ENCODE assay signal across 23 mouse cellular contexts in the genomic region with DNA sequence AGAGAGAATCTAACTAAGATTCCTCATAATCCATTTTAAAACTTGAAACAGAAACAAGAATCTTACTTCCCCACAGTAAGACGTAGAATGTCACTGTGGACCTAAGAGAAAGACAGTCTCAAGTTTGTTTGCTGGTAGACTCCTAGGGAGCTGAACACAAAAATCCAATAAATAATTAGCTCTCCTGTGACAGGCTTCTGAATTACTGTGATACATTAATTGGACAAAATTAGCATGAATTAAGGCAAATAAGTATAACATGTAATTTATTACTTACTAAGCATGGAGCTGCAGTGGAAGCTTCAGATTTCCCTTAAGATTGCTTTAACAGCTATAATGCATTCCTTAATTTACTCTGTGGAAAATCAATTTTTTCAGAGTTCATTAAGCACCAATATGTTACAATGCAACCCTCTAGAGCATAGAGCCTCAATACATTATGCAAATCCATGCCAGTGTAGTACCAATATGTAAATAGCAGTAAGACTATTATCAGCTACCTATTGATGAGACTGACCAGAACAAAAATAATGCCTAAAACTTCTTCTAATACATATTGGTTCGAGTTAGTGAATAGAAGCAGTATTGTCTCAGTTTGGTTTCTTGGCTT.
DNase-seq lines count a peak whose midpoint lies in the region; ATAC-seq and TF ChIP-seq lines count a peak whose summit lies in the region.
"Had no signal": no experiment of that assay in that cellular context is flagged by ENCODE, and none has a peak within 500 bp of the region (broad histone marks: within the 10 kb centered on the region; RNA-seq: fewer than 3 reads in every experiment).

No protein-coding gene starts in this region.

- no peak overlapping the region for H3K4me3 ChIP-seq in forebrain, embryonic 15.5 days
- no peak overlapping the region for H3K4me3 ChIP-seq in forebrain, postnatal 0 days (ENCODE audit: low read depth, low read length)
- H3K4me3 ChIP-seq in neural tube, embryonic 12.5 days: no peak overlapping the region
- H3K4me3 ChIP-seq in neural tube, embryonic 15.5 days (replicated peaks): no peak overlapping the region
- no peak overlapping the region for H3K4me3 ChIP-seq in midbrain, embryonic 14.5 days (replicated peaks; ENCODE audit: low read depth, low read length)
- H3K4me3 ChIP-seq: embryonic facial prominence, embryonic 12.5 days; heart, embryonic 10.5 days; limb, embryonic 12.5 days had no signal

- H3K4me2 ChIP-seq in forebrain, embryonic 15.5 days (replicated peaks): no peak overlapping the region
- no peak overlapping the region for H3K4me2 ChIP-seq in forebrain, postnatal 0 days (ENCODE audit: low read depth)
- no peak overlapping the region for H3K4me2 ChIP-seq in neural tube, embryonic 12.5 days (replicated peaks)
- H3K4me2 ChIP-seq in neural tube, embryonic 15.5 days: no peak overlapping the region
- H3K4me2 ChIP-seq in midbrain, embryonic 14.5 days (ENCODE audit: low read length): no peak overlapping the region
- H3K4me2 ChIP-seq: embryonic facial prominence, embryonic 12.5 days; limb, embryonic 12.5 days; liver, embryonic 11.5 days had no signal

- no peak overlapping the region for H3K27ac ChIP-seq in forebrain, embryonic 15.5 days (replicated peaks)
- H3K27ac ChIP-seq in forebrain, postnatal 0 days (ENCODE audit: low read depth, low read length): no peak overlapping the region
- no peak overlapping the region for H3K27ac ChIP-seq in neural tube, embryonic 12.5 days
- no peak overlapping the region for H3K27ac ChIP-seq in neural tube, embryonic 15.5 days (replicated peaks)
- H3K27ac ChIP-seq in midbrain, embryonic 14.5 days (replicated peaks; ENCODE audit: low read depth, low read length): no peak overlapping the region
- H3K27ac ChIP-seq: embryonic facial prominence, embryonic 12.5 days; heart, embryonic 10.5 days; limb, embryonic 12.5 days; macrophage had no signal

- TF ChIP-seq CTCF in forebrain, postnatal 0 days (IDR thresholded peaks at IDR 0.05; ENCODE audit: low read depth): no peak

- 24% methylated on average over 2 of the region's 2 CpGs for WGBS in forebrain, embryonic 15.5 days
- WGBS in forebrain, postnatal 0 days: 28% methylated on average over 2 of the region's 2 CpGs
- WGBS in neural tube, embryonic 12.5 days: 40% methylated on average over 2 of the region's 2 CpGs
- WGBS in neural tube, embryonic 15.5 days: 27% methylated on average over 2 of the region's 2 CpGs
- WGBS in midbrain, embryonic 14.5 days: 51% methylated on average over 2 of the region's 2 CpGs

- no peaks in the 10 kb centered on the region for H3K27me3 ChIP-seq in forebrain, embryonic 15.5 days
- no peaks in the 10 kb centered on the region for H3K27me3 ChIP-seq in forebrain, postnatal 0 days (ENCODE audit: insufficient read depth, low read length)
- no peaks in the 10 kb centered on the region for H3K27me3 ChIP-seq in neural tube, embryonic 12.5 days (replicated peaks)
- no peaks in the 10 kb centered on the region for H3K27me3 ChIP-seq in neural tube, embryonic 15.5 days (replicated peaks)
- H3K27me3 ChIP-seq in midbrain, embryonic 14.5 days (ENCODE audit: control insufficient read depth, insufficient read depth, low read length): no peaks in the 10 kb centered on the region
- H3K27me3 ChIP-seq: CH12.LX; embryonic facial prominence, embryonic 12.5 days; limb, embryonic 12.5 days had no signal

- H3K9ac ChIP-seq in forebrain, embryonic 15.5 days (replicated peaks): no peak overlapping the region
- no peak overlapping the region for H3K9ac ChIP-seq in forebrain, postnatal 0 days
- no peak overlapping the region for H3K9ac ChIP-seq in neural tube, embryonic 12.5 days
- no peak overlapping the region for H3K9ac ChIP-seq in neural tube, embryonic 15.5 days (replicated peaks)
- no peak overlapping the region for H3K9ac ChIP-seq in midbrain, embryonic 14.5 days (replicated peaks; ENCODE audit: low read length)
- H3K9ac ChIP-seq: embryonic facial prominence, embryonic 12.5 days; limb, embryonic 12.5 days; liver, postnatal 0 days had no signal

- intact Hi-C loops in gastrocnemius, postnatal 14 days (cut with DNase I; ENCODE audit: low total_unique reads): no loop called here

- DNase-seq in forebrain, postnatal 0 days: no peak
- peak; percentile 41 for DNase-seq in midbrain, embryonic 14.5 days
- no peak for DNase-seq in gastrocnemius, postnatal 14 days
- DNase-seq: adrenal gland, adult 2 months; cerebellum, adult 18-20 months; cerebellum, postnatal 14 days; heart, postnatal 4 days; kidney, postnatal 25 days; liver, postnatal 0 days; retina, postnatal 1 day had no signal

- H3K4me1 ChIP-seq in forebrain, embryonic 15.5 days: peaks cover 5% of the 10 kb centered on the region; the same call in 1 of the 2 replicates
- H3K4me1 ChIP-seq in forebrain, postnatal 0 days (ENCODE audit: insufficient read depth): 0 out of 2 replicates have a peak, but pooled peaks cover 3% of the 10 kb centered on the region
- H3K4me1 ChIP-seq in neural tube, embryonic 12.5 days: no peaks in the 10 kb centered on the region
- H3K4me1 ChIP-seq in neural tube, embryonic 15.5 days: no peaks in the 10 kb centered on the region
- no peaks in the 10 kb centered on the region for H3K4me1 ChIP-seq in midbrain, embryonic 14.5 days (ENCODE audit: control insufficient read depth, insufficient read depth, low read length)
- H3K4me1 ChIP-seq: embryonic facial prominence, embryonic 12.5 days; heart, embryonic 10.5 days; limb, embryonic 12.5 days had no signal

- H3K36me3 ChIP-seq in forebrain, embryonic 15.5 days: no peaks in the 10 kb centered on the region
- H3K36me3 ChIP-seq in forebrain, postnatal 0 days (ENCODE audit: insufficient read depth): no peaks in the 10 kb centered on the region
- H3K36me3 ChIP-seq in neural tube, embryonic 12.5 days: no peaks in the 10 kb centered on the region
- H3K36me3 ChIP-seq in neural tube, embryonic 15.5 days: no peaks in the 10 kb centered on the region
- H3K36me3 ChIP-seq in midbrain, embryonic 14.5 days (ENCODE audit: control insufficient read depth, insufficient read depth, low read length): no peaks in the 10 kb centered on the region
- H3K36me3 ChIP-seq: embryonic facial prominence, embryonic 12.5 days; G1E; heart, embryonic 10.5 days; limb, embryonic 12.5 days had no signal

- ATAC-seq in forebrain, embryonic 15.5 days (replicated peaks): peak; percentile 51; the same call in 1 of the 2 replicates
- no peak for ATAC-seq in forebrain, postnatal 0 days
- ATAC-seq in neural tube, embryonic 12.5 days (ENCODE audit: low FRiP score, low read depth): peak; percentile 72
- no peak; the same call in 1 of the 2 replicates for ATAC-seq in neural tube, embryonic 15.5 days (ENCODE audit: low FRiP score)
- ATAC-seq in midbrain, embryonic 14.5 days (ENCODE audit: low FRiP score, low TSS enrichment): peak; percentile 53; the same call in 1 of the 2 replicates
- no peak for ATAC-seq in erythroid progenitor cell, adult 5-6 weeks (replicated peaks; ENCODE audit: low FRiP score, poor library complexity, severe bottlenecking)
- ATAC-seq: liver, postnatal 0 days; lung, postnatal 0 days; Patski had no signal

- H3K9me3 ChIP-seq in forebrain, embryonic 15.5 days: no peaks in the 10 kb centered on the region
- no peaks in the 10 kb centered on the region for H3K9me3 ChIP-seq in forebrain, postnatal 0 days (ENCODE audit: low read length)
- no peaks in the 10 kb centered on the region for H3K9me3 ChIP-seq in neural tube, embryonic 12.5 days
- no peaks in the 10 kb centered on the region for H3K9me3 ChIP-seq in neural tube, embryonic 15.5 days (replicated peaks)
- H3K9me3 ChIP-seq in midbrain, embryonic 14.5 days (ENCODE audit: control insufficient read depth, low read length): no peaks in the 10 kb centered on the region
- H3K9me3 ChIP-seq: embryonic facial prominence, embryonic 12.5 days; G1E; heart, embryonic 10.5 days; limb, embryonic 12.5 days had no signal

Comparison
In these comparisons a context has a peak if more than half of its experiments do, and no peak if none do; other contexts are left out.
1. ATAC-seq: peak in forebrain, embryonic 15.5 days (single experiment), neural tube, embryonic 12.5 days (single experiment) and midbrain, embryonic 14.5 days (single experiment); none in forebrain, postnatal 0 days (single experiment), neural tube, embryonic 15.5 days (single experiment) and erythroid progenitor cell, adult 5-6 weeks (single experiment).